Mouse (Mus musculus) liver, adult 2 months (tissue): Measurements from ENCODE around the gene Tst. TPM values are rescaled to one million over a fixed set of nuclear protein-coding genes. Genes with fewer than 3 reads are reported as not detected.

Experiments
- DNase-seq: peaks from one replicate; pipeline ENCODE4 v3.0.0-alpha.2; 2011; ENCODE audit warnings: low read depth, low spot score; ENCODE audit errors: extremely low read depth
- H3K27ac ChIP-seq: fragments of 200-500 bp; replicated peaks from 2 replicates; pipeline ENCODE4 v1.5.1; 2012; ENCODE audit warnings: low read depth, mild to moderate bottlenecking, control low read depth, inconsistent platforms, low read length; ENCODE audit not compliant: insufficient read depth
- H3K27me3 ChIP-seq: fragments of 200-500 bp; 2 replicates; pipeline ENCODE4 v1.6.1; 2012; ENCODE audit warnings: mild to moderate bottlenecking, moderate library complexity, low read length, inconsistent platforms; ENCODE audit not compliant: control insufficient read depth, insufficient read depth
- H3K36me3 ChIP-seq: fragments of 200-500 bp; 2 replicates; pipeline ENCODE4 v1.6.1; 2012; ENCODE audit warnings: low read length, inconsistent platforms; ENCODE audit not compliant: control insufficient read depth, insufficient read depth
- H3K4me1 ChIP-seq: fragments of 200-500 bp; 2 replicates; pipeline ENCODE4 v1.6.1; 2011; ENCODE audit warnings: low read length; ENCODE audit not compliant: control insufficient read depth, insufficient read depth
- H3K4me3 ChIP-seq: fragments of 200-500 bp; 2 replicates; pipeline ENCODE4 v1.5.1; 2011; ENCODE audit warnings: low read depth, mild to moderate bottlenecking, control low read depth, low read length, moderate library complexity; ENCODE audit not compliant: insufficient read depth
- H3K79me2 ChIP-seq: fragments of 200-500 bp; 2 replicates; pipeline ENCODE4 v1.6.1; 2012; ENCODE audit warnings: inconsistent platforms, mild to moderate bottlenecking, low read length, moderate library complexity; ENCODE audit not compliant: control insufficient read depth, insufficient read depth
- H3K9ac ChIP-seq: fragments of 200-500 bp; 2 replicates; pipeline ENCODE4 v1.6.1; 2012; ENCODE audit warnings: low read depth, mild to moderate bottlenecking, control low read depth, inconsistent platforms, low read length
- CTCF ChIP-seq: fragments of 200-500 bp; IDR thresholded peaks from 2 replicates; pipeline ENCODE4 v1.5.1; 2011; ENCODE audit warnings: low read depth, low read length, control low read depth
- POLR2A ChIP-seq: fragments of 200-500 bp; IDR thresholded peaks from 2 replicates; pipeline ENCODE4 v1.6.1; 2011; ENCODE audit warnings: low read length, control low read depth; ENCODE audit not compliant: insufficient read depth; ENCODE audit errors: extremely low read depth
- WGBS: fragments of 180-500 bp; shearing (Covaris S2); methylation state at CpG from one replicate; pipeline ENCODE4 v1.1.7; 2018; 5-methylcytosine and 5-hydroxymethylcytosine counted together
- polyA plus RNA-seq: library from polyadenylated mRNA; depleted of rRNA; stranded (reverse); fragments of >200 nt; gene quantifications from 2 replicates; pipeline ENCODE4 v1.2.3, GENCODE M21; 2012
- total RNA-seq: library from RNA; depleted of rRNA; stranded (reverse); fragments of >200 nt; gene quantifications from 2 replicates; pipeline ENCODE4 v1.2.3, GENCODE M21; 2014

Gene Tst
- total and polyA plus RNA-seq, 2 experiments, result 343 to 621 TPM

- Histone ChIP-seq H3K27ac (peak overlapping the region; percentile 62), H3K79me2 (no peaks in the 10 kb centered on the region), H3K4me3 (no peak overlapping the region), H3K9ac (peak overlapping the region; percentile 36; the same call in 1 of the 2 replicates), H3K27me3 (no peaks in the 10 kb centered on the region), H3K36me3 (peaks cover 13% of the 10 kb centered on the region; the same call in 1 of the 2 replicates), H3K4me1 (peaks cover 26% of the 10 kb centered on the region)
- DNase-seq, result peak; percentile 49
- 18% methylated on average over 7 of the region's 7 CpGs for WGBS
- TF ChIP-seq POLR2A (no peak), CTCF (no peak)
Measured at GRCm38 (mm10) chr15:78449694-78450418, 44.1 kb upstream of the Tst start.

- DNase-seq, result no peak
- H3K4me1 ChIP-seq, result peaks cover 26% of the 10 kb centered on the region
- peak overlapping the region; percentile 62 for H3K27ac ChIP-seq
- no peak for TF ChIP-seq CTCF
- TF ChIP-seq POLR2A, result no peak
- H3K36me3 ChIP-seq, result peaks cover 5% of the 10 kb centered on the region; the same call in 1 of the 2 replicates
- no peaks in the 10 kb centered on the region for H3K27me3 ChIP-seq
- no peak overlapping the region for H3K4me3 ChIP-seq
- 32% methylated on average over 6 of the region's 6 CpGs for WGBS
- H3K79me2 ChIP-seq, result no peaks in the 10 kb centered on the region
- H3K9ac ChIP-seq, result peak overlapping the region; percentile 41
Measured at GRCm38 (mm10) chr15:78449131-78449530, 43.4 kb upstream of the Tst start.

DNA sequence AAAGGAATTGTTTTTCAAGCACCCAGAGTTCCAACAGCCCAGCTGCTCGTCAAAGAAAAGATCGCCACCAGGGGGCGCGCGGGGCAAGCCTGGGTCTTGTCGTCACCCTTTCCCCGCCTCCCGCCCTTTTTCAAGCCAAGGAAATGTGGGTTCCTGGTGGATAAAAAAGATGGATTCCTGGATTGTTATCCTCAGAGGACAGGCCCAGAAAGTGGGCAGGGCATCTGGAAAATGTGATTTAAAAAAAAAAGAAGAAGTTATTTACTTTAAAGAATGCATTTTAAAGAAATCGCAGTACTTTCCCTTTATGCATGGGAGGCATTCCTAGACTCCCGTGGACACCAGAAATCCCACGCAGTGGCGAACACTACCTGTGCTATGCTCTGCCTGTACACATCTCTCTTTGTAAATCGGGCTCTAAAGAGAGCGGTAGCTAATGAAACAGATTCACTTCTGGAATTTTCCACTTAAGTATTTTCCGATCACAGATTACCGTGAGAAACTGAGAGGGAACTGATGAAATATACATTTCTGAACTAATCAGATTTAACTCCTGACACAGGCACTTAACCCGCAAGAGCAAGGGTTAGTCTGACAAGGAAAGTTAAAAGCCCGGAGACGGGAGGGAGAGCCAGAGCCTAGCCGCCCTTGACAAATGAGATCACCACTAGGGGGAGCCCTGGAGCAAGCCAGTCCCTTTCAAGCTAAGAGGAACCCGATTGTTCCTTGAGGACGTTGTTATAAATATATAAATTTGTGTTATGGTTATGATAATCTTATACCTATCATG is 42.2 kb upstream of the Tst start:
- H3K27ac ChIP-seq, result peak overlapping the region; percentile 51; the same call in 1 of the 2 replicates
- TF ChIP-seq POLR2A (no peak), CTCF (peak; percentile 83)
- H3K27me3 ChIP-seq, result no peaks in the 10 kb centered on the region
- DNase-seq, result peak; percentile 57
- H3K79me2 ChIP-seq, result no peaks in the 10 kb centered on the region
- H3K36me3 ChIP-seq, result peaks cover 5% of the 10 kb centered on the region; the same call in 1 of the 2 replicates
- H3K9ac ChIP-seq, result no peak overlapping the region
- H3K4me3 ChIP-seq, result no peak overlapping the region
- 11% methylated on average over 22 of the region's 22 CpGs for WGBS
- peaks cover 26% of the 10 kb centered on the region for H3K4me1 ChIP-seq

GRCm38 (mm10) chr15:78447121-78447520 is 41.4 kb upstream of the Tst start:
- H3K27ac ChIP-seq, result peak overlapping the region; percentile 51; the same call in 1 of the 2 replicates
- peaks cover 23% of the 10 kb centered on the region for H3K4me1 ChIP-seq
- no peaks in the 10 kb centered on the region for H3K27me3 ChIP-seq
- DNase-seq, result peak; percentile 71
- H3K4me3 ChIP-seq, result no peak overlapping the region
- whole genome bisulfite sequencing, result 16% methylated on average over 7 of the region's 7 CpGs
- peaks cover 4% of the 10 kb centered on the region; the same call in 1 of the 2 replicates for H3K36me3 ChIP-seq
- no peak overlapping the region for H3K9ac ChIP-seq
- TF ChIP-seq POLR2A (no peak), CTCF (no peak)
- no peaks in the 10 kb centered on the region for H3K79me2 ChIP-seq

GRCm38 (mm10) chr15:78443857-78444256 is 38.1 kb upstream of the Tst start:
- 77% methylated on average over 6 of the region's 6 CpGs for WGBS
- no peak overlapping the region for H3K9ac ChIP-seq
- H3K36me3 ChIP-seq, result peaks cover 8% of the 10 kb centered on the region
- H3K4me1 ChIP-seq, result peaks cover 6% of the 10 kb centered on the region
- DNase-seq, result no peak
- no peak overlapping the region for H3K27ac ChIP-seq
- no peaks in the 10 kb centered on the region for H3K27me3 ChIP-seq
- no peaks in the 10 kb centered on the region for H3K79me2 ChIP-seq
- no peak overlapping the region for H3K4me3 ChIP-seq
- TF ChIP-seq CTCF, result no peak
- TF ChIP-seq POLR2A, result no peak

DNA sequence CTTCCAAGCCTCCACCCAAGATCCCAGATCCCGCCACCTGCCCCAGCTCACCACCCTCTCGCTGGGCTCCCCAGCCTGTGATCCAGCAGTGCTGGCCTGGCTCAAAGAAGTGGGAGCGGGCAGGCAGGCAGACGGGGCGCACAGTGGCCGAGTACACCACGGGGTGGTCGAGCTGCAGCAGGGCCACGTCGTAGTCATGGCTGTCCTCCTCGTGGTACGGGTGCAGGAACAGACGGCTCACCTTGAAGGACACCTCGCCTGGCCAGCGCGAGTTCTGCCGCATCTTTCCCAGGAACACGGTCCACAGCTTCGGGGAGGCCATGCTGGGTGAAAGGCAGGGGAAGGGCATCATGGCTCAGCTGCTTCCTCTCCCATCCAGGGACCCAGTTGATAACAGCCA is 36.5 kb upstream of the Tst start:
- H3K79me2 ChIP-seq, result no peaks in the 10 kb centered on the region
- no peaks in the 10 kb centered on the region for H3K27me3 ChIP-seq
- no peak for DNase-seq
- TF ChIP-seq POLR2A (no peak), CTCF (no peak)
- no peak overlapping the region for H3K27ac ChIP-seq
- peaks cover 8% of the 10 kb centered on the region for H3K36me3 ChIP-seq
- WGBS, result 92% methylated on average over 19 of the region's 19 CpGs
- H3K4me1 ChIP-seq, result peaks cover 6% of the 10 kb centered on the region
- no peak overlapping the region for H3K4me3 ChIP-seq
- H3K9ac ChIP-seq, result no peak overlapping the region
